Mouse (Mus musculus) thymus, adult 2 months (tissue): ENCODE results near the gene Gm5936.
"Not testable (repeated sequence)": the region's sequence is repeated elsewhere in the genome, so short reads cannot be mapped to it uniquely, and the experiment has no call there.

Source experiments
- CTCF ChIP-seq: fragments of 200-500 bp; IDR thresholded peaks from 2 replicates; pipeline ENCODE4 v1.5.1; 2012; ENCODE audit warnings: mild to moderate bottlenecking, control low read depth, low read length, moderate library complexity, borderline replicate concordance; ENCODE audit not compliant: control insufficient read depth, poor library complexity, insufficient read depth; ENCODE audit errors: extremely low read depth
- POLR2A ChIP-seq: fragments of 200-500 bp; IDR thresholded peaks from 2 replicates; pipeline ENCODE4 v1.6.1; 2012; ENCODE audit warnings: mild to moderate bottlenecking, low read length, control low read depth, moderate library complexity; ENCODE audit not compliant: control insufficient read depth, poor library complexity, insufficient read depth; ENCODE audit errors: extremely low read depth

DNA sequence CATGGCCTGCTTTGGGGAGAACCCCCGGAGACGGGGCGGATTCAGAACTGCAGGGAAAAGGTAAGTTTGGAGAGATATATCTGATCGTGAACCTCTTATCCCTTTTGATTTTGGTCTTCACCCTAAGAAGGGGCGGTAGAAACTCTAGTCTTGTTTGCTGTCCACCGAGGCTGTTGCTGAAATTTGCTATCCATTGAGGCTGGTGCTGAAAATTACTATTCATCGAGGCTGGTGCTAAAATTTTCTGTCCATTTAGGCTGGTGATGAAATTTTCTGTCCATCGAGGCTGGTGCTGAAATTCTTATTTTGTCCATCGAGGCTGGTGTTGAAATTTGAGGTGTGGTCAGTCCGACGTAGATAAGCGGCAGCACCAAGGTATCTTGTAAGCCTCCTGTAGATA, 19.1 kb downstream of the Gm5936 start:
- not testable (repeated sequence) for TF ChIP-seq CTCF, POLR2A
